Mouse (Mus musculus) liver, embryonic 12.5 days (tissue): ENCODE data around the gene Slc38a10. TPM values are rescaled to one million over a fixed set of nuclear protein-coding genes. Genes with fewer than 3 reads are reported as not detected.

Experiments
- ATAC-seq: fragments of 200-750 bp; cut with Nextera tagmentation; 2 replicates; pipeline ENCODE4 v1.8.0; 2017; ENCODE audit warnings: moderate number of reproducible peaks, mild to moderate bottlenecking, moderate library complexity
- H3K27ac ChIP-seq: fragments of 300-500 bp; sonication (generic); 2 replicates; pipeline ENCODE4 v1.5.1; 2016; ENCODE audit warnings: mild to moderate bottlenecking
- H3K27me3 ChIP-seq: fragments of 300-500 bp; sonication (generic); replicated peaks from 2 replicates; pipeline ENCODE4 v1.6.1; 2016; ENCODE audit warnings: mild to moderate bottlenecking, moderate library complexity
- H3K36me3 ChIP-seq: fragments of 300-500 bp; sonication (generic); 2 replicates; pipeline ENCODE4 v1.6.1; 2016; ENCODE audit warnings: mild to moderate bottlenecking, moderate library complexity
- H3K4me1 ChIP-seq: fragments of 300-500 bp; sonication (generic); 2 replicates; pipeline ENCODE4 v1.6.1; 2016
- H3K4me2 ChIP-seq: fragments of 300-500 bp; sonication (generic); 2 replicates; pipeline ENCODE4 v1.6.1; 2016; ENCODE audit warnings: mild to moderate bottlenecking, moderate library complexity
- H3K4me3 ChIP-seq: fragments of 300-500 bp; sonication (generic); 2 replicates; pipeline ENCODE4 v1.5.1; 2016; ENCODE audit warnings: mild to moderate bottlenecking, moderate library complexity
- H3K9ac ChIP-seq: fragments of 300-500 bp; sonication (generic); 2 replicates; pipeline ENCODE4 v1.6.1; 2016; ENCODE audit warnings: mild to moderate bottlenecking, moderate library complexity
- H3K9me3 ChIP-seq: fragments of 300-500 bp; sonication (generic); replicated peaks from 2 replicates; pipeline ENCODE4 v1.6.1; 2016; ENCODE audit warnings: mild to moderate bottlenecking, moderate library complexity
- WGBS: fragments of 180-500 bp; shearing (Covaris S2); methylation state at CpG from one replicate; pipeline ENCODE4 v1.1.7; 2016; ENCODE audit not compliant: insufficient replicate concordance; 5-methylcytosine and 5-hydroxymethylcytosine counted together
- polyA plus RNA-seq: library from polyadenylated mRNA; unstranded; fragments of >200 nt; fragmentation: Nextera tagmentation; extraction: Ambion mirVana; gene quantifications from 2 replicates; pipeline ENCODE4 v1.2.1, GENCODE M21; 2016

Gene Slc38a10
- polyA plus RNA-seq, 1 experiment from 2014 or later: 55.2 TPM

GRCm38 (mm10) chr11:120085891-120086627 is 65.1 kb downstream of the Slc38a10 start:
- whole genome bisulfite sequencing: 1% methylated on average over 25 of the region's 25 CpGs
- peaks cover 25% of the 10 kb centered on the region for H3K4me1 ChIP-seq
- peak; percentile 30 for ATAC-seq
- H3K9ac ChIP-seq: peak overlapping the region; percentile 94
- peaks cover 25% of the 10 kb centered on the region for H3K36me3 ChIP-seq
- peak overlapping the region; percentile 99 for H3K4me2 ChIP-seq
- H3K4me3 ChIP-seq: peak overlapping the region; percentile 95
- no peaks in the 10 kb centered on the region for H3K9me3 ChIP-seq
- peak overlapping the region; percentile 77 for H3K27ac ChIP-seq
- H3K27me3 ChIP-seq: no peaks in the 10 kb centered on the region

DNA sequence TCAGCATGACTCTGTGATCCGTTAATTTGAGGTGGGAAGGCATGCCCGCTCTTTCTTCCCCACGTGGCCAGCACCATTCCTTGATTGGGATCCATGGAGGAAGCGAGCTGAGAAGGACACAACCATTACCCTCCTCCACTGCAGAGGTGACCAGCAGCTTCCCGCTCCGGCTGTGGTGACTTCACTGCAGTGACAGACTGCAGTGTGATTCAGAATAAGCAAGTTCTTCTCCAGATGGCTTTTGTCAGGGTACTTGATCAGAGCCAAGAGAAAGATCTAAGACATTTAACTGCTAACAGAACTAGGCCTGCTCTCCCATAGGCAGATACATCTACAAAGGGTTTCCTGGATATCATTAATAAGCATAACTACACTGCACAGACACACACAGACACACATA is 70.9 kb downstream of the Slc38a10 start:
- no peak overlapping the region for H3K27ac ChIP-seq
- peaks cover under 1% of the 10 kb centered on the region; the same call in 1 of the 2 replicates for H3K4me1 ChIP-seq
- no peak for ATAC-seq
- no peak overlapping the region for H3K9ac ChIP-seq
- 86% methylated on average over 6 of the region's 6 CpGs for WGBS
- H3K36me3 ChIP-seq: peaks cover 56% of the 10 kb centered on the region
- no peak overlapping the region for H3K4me3 ChIP-seq
- no peaks in the 10 kb centered on the region for H3K27me3 ChIP-seq
- no peaks in the 10 kb centered on the region for H3K9me3 ChIP-seq
- no peak overlapping the region for H3K4me2 ChIP-seq

DNA sequence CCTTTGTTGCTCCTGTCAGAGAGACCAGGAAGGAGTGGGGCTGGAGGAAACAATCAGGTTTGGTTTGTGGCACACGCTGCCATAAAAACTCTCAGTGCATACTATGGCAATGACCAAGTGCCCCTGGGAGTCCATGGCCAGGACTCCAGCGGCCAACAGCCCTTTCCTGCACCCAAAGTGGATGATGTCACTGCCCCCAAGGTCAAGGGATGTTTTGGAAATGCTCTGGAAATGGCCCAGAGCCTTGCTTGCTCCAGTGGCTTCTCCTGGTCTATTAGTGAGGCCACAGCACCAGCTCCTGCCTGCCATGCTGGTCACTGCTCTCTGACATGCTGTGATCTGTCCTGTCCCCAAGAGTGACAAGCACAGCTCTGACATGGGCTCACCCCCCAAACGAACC is 75.0 kb downstream of the Slc38a10 start:
- Histone ChIP-seq H3K4me1 (no peaks in the 10 kb centered on the region), H3K9me3 (no peaks in the 10 kb centered on the region), H3K27me3 (no peaks in the 10 kb centered on the region), H3K36me3 (peaks cover 60% of the 10 kb centered on the region), H3K4me2 (no peak overlapping the region), H3K4me3 (no peak overlapping the region), H3K9ac (no peak overlapping the region), H3K27ac (no peak overlapping the region)
- WGBS: 53% methylated on average over 3 of the region's 3 CpGs
- no peak for ATAC-seq

DNA sequence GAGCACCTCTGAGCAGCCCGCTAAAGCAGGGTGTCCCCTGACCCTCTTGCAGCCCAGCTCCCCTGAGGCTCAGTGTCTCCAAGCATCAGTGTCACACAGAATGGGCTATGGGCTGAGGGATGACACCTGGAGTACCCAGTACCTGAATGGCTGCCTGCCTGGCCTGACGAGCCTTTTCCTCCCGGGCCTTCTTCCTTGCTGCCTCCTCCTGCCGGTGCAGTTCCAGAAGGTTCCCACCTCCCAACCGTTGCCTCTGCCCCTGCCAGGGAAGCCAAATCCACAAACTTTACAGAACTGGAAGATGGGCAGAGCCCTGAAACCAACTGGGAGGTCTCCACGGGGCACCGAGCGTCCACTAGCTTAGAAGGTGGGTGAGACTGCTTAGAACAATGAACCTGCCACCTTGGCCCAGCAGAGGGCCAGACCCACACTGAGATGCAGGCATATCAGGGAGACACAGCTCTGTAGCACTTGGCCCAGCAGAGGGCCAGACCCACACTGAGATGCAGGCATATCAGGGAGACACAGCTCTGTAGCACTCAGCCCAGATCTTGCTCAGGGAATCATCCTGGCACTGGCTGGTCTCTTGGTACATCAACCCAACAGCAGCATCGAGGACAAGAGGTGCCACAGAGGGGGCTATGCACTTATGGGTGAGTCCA is 78.0 kb downstream of the Slc38a10 start:
- Histone ChIP-seq H3K27ac (no peak overlapping the region), H3K9ac (no peak overlapping the region), H3K4me3 (no peak overlapping the region), H3K4me1 (no peaks in the 10 kb centered on the region), H3K9me3 (no peaks in the 10 kb centered on the region), H3K27me3 (no peaks in the 10 kb centered on the region), H3K36me3 (peaks cover 65% of the 10 kb centered on the region), H3K4me2 (no peak overlapping the region)
- no peak for ATAC-seq
- WGBS: 84% methylated on average over 9 of the region's 9 CpGs

GRCm38 (mm10) chr11:120071731-120072320 is 79.3 kb downstream of the Slc38a10 start:
- no peak overlapping the region for H3K27ac ChIP-seq
- H3K4me1 ChIP-seq: no peaks in the 10 kb centered on the region
- H3K9ac ChIP-seq: no peak overlapping the region
- 73% methylated on average over 7 of the region's 7 CpGs for WGBS
- no peak for ATAC-seq
- no peaks in the 10 kb centered on the region for H3K9me3 ChIP-seq
- H3K4me3 ChIP-seq: no peak overlapping the region
- peaks cover 60% of the 10 kb centered on the region for H3K36me3 ChIP-seq
- H3K4me2 ChIP-seq: no peak overlapping the region
- no peaks in the 10 kb centered on the region for H3K27me3 ChIP-seq

DNA sequence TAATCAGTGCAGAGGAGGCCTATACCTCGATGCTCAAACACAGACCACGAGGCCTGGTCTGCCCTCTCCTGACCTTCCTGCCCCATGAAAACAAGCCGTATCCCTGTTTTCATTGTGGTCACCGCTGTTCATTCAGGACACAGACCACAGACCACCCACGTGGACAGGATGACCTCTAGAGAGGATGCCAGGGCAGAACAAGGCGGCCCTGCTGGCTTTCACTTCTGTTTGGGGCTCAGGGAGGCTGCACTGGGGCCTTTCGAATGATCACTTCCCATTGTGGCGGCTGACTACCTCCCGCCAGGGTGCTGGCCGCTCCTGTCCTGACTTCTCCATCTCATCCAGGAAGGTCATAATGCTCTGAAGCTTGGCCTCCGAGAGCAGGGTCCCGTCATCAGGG is 80.1 kb downstream of the Slc38a10 start:
- Histone ChIP-seq H3K4me3 (no peak overlapping the region), H3K27me3 (no peaks in the 10 kb centered on the region), H3K9me3 (no peaks in the 10 kb centered on the region), H3K4me2 (no peak overlapping the region), H3K9ac (no peak overlapping the region), H3K4me1 (no peaks in the 10 kb centered on the region), H3K36me3 (peaks cover 55% of the 10 kb centered on the region), H3K27ac (no peak overlapping the region)
- ATAC-seq: no peak
- WGBS: 65% methylated on average over 12 of the region's 12 CpGs

- H3K27ac ChIP-seq: no peak overlapping the region
- H3K4me1 ChIP-seq: peaks cover 6% of the 10 kb centered on the region
- peaks cover 48% of the 10 kb centered on the region for H3K36me3 ChIP-seq
- ATAC-seq: no peak
- H3K4me3 ChIP-seq: no peak overlapping the region
- WGBS: 81% methylated on average over 27 of the region's 27 CpGs
- H3K9me3 ChIP-seq: no peaks in the 10 kb centered on the region
- H3K9ac ChIP-seq: no peak overlapping the region
- H3K4me2 ChIP-seq: no peak overlapping the region
- no peaks in the 10 kb centered on the region for H3K27me3 ChIP-seq
These were observed 80.7 kb downstream of the Slc38a10 start for GRCm38 (mm10) chr11:120070286-120070930.

- H3K4me1 ChIP-seq: peaks cover 8% of the 10 kb centered on the region
- no peak overlapping the region for H3K4me3 ChIP-seq
- no peaks in the 10 kb centered on the region for H3K27me3 ChIP-seq
- H3K9me3 ChIP-seq: no peaks in the 10 kb centered on the region
- no peak overlapping the region for H3K9ac ChIP-seq
- H3K4me2 ChIP-seq: no peak overlapping the region
- 62% methylated on average over 11 of the region's 11 CpGs for WGBS
- no peak for ATAC-seq
- no peak overlapping the region for H3K27ac ChIP-seq
- H3K36me3 ChIP-seq: peaks cover 46% of the 10 kb centered on the region
These were observed 81.9 kb downstream of the Slc38a10 start for GRCm38 (mm10) chr11:120069261-120069660.

DNA sequence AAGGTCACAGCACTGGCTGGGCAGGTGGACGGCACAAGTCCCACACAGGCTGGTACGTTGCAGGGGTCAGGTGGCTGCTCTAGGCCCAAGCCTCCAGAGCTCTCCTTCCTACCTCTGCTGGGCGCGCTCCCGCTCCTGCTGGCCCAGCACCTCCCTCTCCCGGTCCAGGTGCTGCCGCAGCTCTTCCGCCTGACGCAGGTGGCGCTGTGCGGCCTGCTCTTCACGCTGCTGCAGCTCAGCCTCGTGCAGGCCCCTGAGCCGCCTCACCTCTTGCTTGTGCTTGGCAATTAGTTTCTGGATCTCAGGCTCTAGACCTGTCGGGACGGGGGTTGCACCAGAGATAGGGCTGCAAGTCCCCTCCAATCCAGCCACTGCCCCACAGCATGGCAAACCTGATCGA is 83.3 kb downstream of the Slc38a10 start:
- Histone ChIP-seq H3K4me3 (no peak overlapping the region), H3K9ac (no peak overlapping the region), H3K36me3 (peaks cover 41% of the 10 kb centered on the region), H3K4me1 (peaks cover 8% of the 10 kb centered on the region), H3K9me3 (no peaks in the 10 kb centered on the region), H3K27me3 (no peaks in the 10 kb centered on the region), H3K27ac (no peak overlapping the region), H3K4me2 (no peak overlapping the region)
- 70% methylated on average over 17 of the region's 17 CpGs for WGBS
- no peak for ATAC-seq

DNA sequence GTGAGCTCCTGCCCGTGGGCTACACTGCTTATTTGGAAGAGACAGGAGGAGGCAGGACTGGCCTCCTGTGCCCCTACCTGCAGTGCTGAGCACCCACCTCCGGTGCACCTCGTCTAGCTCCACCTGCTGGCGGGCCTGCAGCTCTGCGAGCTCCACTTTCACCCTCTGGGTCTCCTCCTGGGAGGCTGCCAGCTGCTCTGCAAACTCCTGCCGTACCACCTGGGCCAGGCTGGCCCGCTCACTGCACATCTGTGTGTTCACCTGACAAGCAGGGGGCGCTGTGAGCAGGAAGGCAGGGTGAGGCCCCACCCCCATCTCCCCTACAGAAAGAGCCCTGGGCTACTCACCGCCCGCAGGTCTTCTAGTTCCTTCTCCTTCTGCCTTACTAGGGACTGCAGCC is 85.9 kb downstream of the Slc38a10 start:
- Histone ChIP-seq H3K36me3 (peaks cover 20% of the 10 kb centered on the region), H3K4me3 (no peak overlapping the region), H3K27me3 (no peaks in the 10 kb centered on the region), H3K4me1 (peaks cover 8% of the 10 kb centered on the region), H3K4me2 (peak overlapping the region; percentile 28), H3K9me3 (no peaks in the 10 kb centered on the region), H3K9ac (no peak overlapping the region; the same call in 1 of the 2 replicates), H3K27ac (no peak overlapping the region)
- ATAC-seq: no peak
- 22% methylated on average over 10 of the region's 10 CpGs for WGBS

- no peak overlapping the region for H3K4me3 ChIP-seq
- peaks cover 8% of the 10 kb centered on the region for H3K4me1 ChIP-seq
- no peak overlapping the region for H3K4me2 ChIP-seq
- WGBS: 80% methylated on average over 11 of the region's 11 CpGs
- no peak overlapping the region for H3K9ac ChIP-seq
- H3K36me3 ChIP-seq: peaks cover 14% of the 10 kb centered on the region; the same call in 1 of the 2 replicates
- no peaks in the 10 kb centered on the region for H3K9me3 ChIP-seq
- ATAC-seq: no peak
- H3K27me3 ChIP-seq: no peaks in the 10 kb centered on the region
- H3K27ac ChIP-seq: no peak overlapping the region
These were observed 86.5 kb downstream of the Slc38a10 start for GRCm38 (mm10) chr11:120064668-120065040.
